Mouse (Mus musculus) embryonic fibroblast, embryonic 13.5 days (primary cell): ENCODE measurements around the gene Ptprq.

Experiments
- CTCF ChIP-seq: IDR thresholded peaks from 2 replicates; pipeline ENCODE4 v1.5.1; 2011; ENCODE audit warnings: mild to moderate bottlenecking, control low read depth, low read length, moderate library complexity, borderline replicate concordance; ENCODE audit not compliant: insufficient read depth
- POLR2A ChIP-seq: IDR thresholded peaks from 2 replicates; pipeline ENCODE4 v1.6.1; 2011; ENCODE audit warnings: low read depth, mild to moderate bottlenecking, control low read depth, low read length, moderate library complexity

GRCm38 (mm10) chr10:107506397-107506796 is 213.5 kb downstream of the Ptprq start:
- TF ChIP-seq CTCF: no peak
- no peak for TF ChIP-seq POLR2A
